Mouse (Mus musculus) C2C12 (cell line): Measurements from ENCODE around the gene Tmem213.

ENCODE experiments used
- CEBPB ChIP-seq: IDR thresholded peaks from one replicate; pipeline ENCODE4 v1.6.1; 2011; ENCODE audit warnings: low read depth, mild to moderate bottlenecking, control low read depth, moderate library complexity
- CTCF ChIP-seq: IDR thresholded peaks from one replicate; pipeline ENCODE4 v1.5.1; 2011; ENCODE audit not compliant: control insufficient read depth, insufficient read depth, insufficient read length
- FOSL1 ChIP-seq: IDR thresholded peaks from one replicate; pipeline ENCODE4 v1.8.0; 2011; ENCODE audit warnings: mild to moderate bottlenecking, low read length; ENCODE audit not compliant: poor library complexity, insufficient read depth, severe bottlenecking
- MAX ChIP-seq: IDR thresholded peaks from one replicate; pipeline ENCODE4 v1.6.1; 2011; ENCODE audit warnings: mild to moderate bottlenecking, control low read depth
- MYOD1 ChIP-seq: IDR thresholded peaks from one replicate; pipeline ENCODE4 v1.6.1; 2011; ENCODE audit warnings: low read depth; ENCODE audit not compliant: control insufficient read depth, insufficient read length
- MYOG ChIP-seq: IDR thresholded peaks from one replicate; pipeline ENCODE4 v1.6.1; 2011; ENCODE audit not compliant: control insufficient read depth, insufficient read length; ENCODE audit errors: extremely low read depth
- USF1 ChIP-seq: IDR thresholded peaks from one replicate; pipeline ENCODE4 v1.6.1; 2011; ENCODE audit warnings: low read depth, mild to moderate bottlenecking, control low read depth, moderate library complexity

- TF ChIP-seq CTCF (no peak), FOSL1 (no peak), MYOG (no peak), USF1 (no peak), MAX (no peak), MYOD1 (no peak), CEBPB (no peak)
These were observed 13.7 kb downstream of the Tmem213 start for GRCm38 (mm10) chr6:38122791-38123190.
